Mouse (Mus musculus) hematopoietic stem cell, adult 5-6 weeks (primary cell): Measurements from ENCODE around the gene Atp4b. TPM values are rescaled to one million over a fixed set of nuclear protein-coding genes. Genes with fewer than 3 reads are reported as not detected.

ENCODE experiments used
- ATAC-seq, 2 experiments: fragments of 125-278 bp in 1 of 2; replicated peaks in 1 of 2; 2 replicates each; pipeline ENCODE4 v1.8.0; 2016 to 2017; ENCODE audit warnings: inconsistent platforms in 2 of 2, mild to moderate bottlenecking in 2 of 2, moderate number of reproducible peaks in 2 of 2, low read depth in 1 of 2, moderate TSS enrichment in 1 of 2; ENCODE audit not compliant: low FRiP score in 2 of 2, poor library complexity in 2 of 2, severe bottlenecking in 2 of 2, insufficient read depth in 1 of 2, low TSS enrichment in 1 of 2
- total RNA-seq: library from RNA; stranded (forward); fragments of 172-1452, 232-1000 nt; gene quantifications from 2 replicates; pipeline ENCODE4 v1.2.3, GENCODE M21; 2017

The Atp4b gene
- total RNA-seq, 1 experiment from 2014 or later: not detected

DNA sequence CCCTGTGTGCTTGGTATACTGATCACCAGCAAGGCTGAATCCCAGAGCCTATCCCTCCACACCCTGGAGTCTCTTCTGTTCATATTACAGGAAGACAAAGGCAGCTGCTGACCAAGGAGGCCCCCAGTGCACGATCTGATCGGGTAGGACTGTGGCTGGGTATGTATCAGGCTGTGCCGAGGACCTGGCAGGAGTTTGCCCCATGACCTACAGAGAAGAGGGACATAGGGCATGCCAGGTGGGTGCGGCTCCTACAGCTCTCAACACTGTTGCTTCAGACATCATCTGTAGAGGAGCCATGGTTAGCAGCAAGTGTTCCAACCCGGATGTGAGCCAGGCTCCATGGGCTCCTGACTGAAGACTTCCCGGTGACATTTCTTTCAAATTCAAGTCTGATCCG is 2.8 kb downstream of the Atp4b start:
- no peak for ATAC-seq

GRCm38 (mm10) chr8:13388744-13389143 is 7.9 kb downstream of the Atp4b start:
- ATAC-seq: no peak

DNA sequence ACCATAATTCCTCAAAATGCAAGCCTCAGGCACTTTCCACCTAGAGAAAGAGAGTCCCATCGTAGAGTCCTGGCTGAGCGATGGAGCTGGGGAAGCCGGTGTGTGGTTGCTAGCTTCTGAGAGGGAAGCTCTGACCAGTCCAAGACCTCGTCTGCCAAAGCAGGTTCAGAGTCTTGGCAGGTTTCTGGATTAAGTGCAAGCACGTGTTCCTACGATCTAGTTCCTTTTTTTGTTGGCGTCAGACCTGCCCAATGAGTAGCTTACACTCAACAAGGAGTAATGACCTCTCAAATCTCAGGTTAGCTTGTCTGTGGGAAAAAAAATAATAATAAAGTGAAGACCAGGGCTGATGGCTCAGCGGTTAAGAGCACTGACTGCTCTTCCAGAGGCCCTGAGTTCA is 8.9 kb downstream of the Atp4b start:
- ATAC-seq: peak; percentile 75 to 78

DNA sequence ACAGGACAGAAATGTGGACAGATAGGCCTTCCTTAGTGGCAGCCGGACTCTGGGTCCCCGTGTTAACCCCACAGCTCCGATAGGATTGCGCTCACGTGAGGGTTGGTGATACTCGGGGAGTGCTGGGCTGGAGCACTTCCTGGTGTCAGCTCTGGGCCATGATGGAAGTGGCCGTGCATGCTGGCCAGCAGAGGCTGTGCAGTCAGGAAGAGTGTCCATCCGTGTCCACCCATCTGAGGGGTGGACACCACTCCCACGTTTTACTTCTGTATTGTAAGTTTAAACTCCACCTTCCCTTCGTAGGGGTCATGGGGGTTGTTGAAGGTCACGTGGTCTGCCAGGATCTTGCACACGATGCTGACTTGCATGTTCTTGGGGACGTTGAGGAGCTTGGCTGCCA is 10.3 kb downstream of the Atp4b start:
- no peak for ATAC-seq

- ATAC-seq: no peak
Observed at GRCm38 (mm10) chr8:13382999-13383398, 13.6 kb downstream of the Atp4b start.

- no peak for ATAC-seq
Observed at GRCm38 (mm10) chr8:13382536-13382935, 14.1 kb downstream of the Atp4b start.

- ATAC-seq: no peak
Observed at GRCm38 (mm10) chr8:13381630-13382029, 15.0 kb downstream of the Atp4b start.

- ATAC-seq: no peak; a peak in 1 of 4 replicates
Observed at GRCm38 (mm10) chr8:13373151-13373662, 23.4 kb downstream of the Atp4b start.

DNA sequence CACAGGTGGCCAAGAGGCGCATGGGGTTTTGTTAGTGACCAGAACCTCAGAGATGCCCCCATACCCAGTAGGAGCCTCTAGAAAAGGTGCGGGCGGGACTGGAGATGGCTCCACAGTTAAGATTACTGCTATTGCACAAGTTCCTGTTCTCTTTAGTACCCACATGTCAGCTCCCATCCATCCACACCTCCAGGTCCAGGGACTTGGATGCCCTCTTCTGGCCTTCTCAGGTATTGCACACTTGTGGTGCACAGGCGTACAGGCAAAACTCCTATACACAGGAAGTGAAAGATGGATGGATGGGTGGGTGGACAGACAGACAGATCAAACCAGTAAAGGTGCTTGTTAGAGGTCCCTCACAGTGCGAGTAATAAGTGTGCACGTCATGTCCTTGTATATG is 34.8 kb downstream of the Atp4b start:
- peak in 1 of 2 experiments; percentile 37; a peak in 1 of 4 replicates for ATAC-seq

- ATAC-seq: peak; percentile 81 to 86
Observed at GRCm38 (mm10) chr8:13360213-13360612, 36.4 kb downstream of the Atp4b start.

DNA sequence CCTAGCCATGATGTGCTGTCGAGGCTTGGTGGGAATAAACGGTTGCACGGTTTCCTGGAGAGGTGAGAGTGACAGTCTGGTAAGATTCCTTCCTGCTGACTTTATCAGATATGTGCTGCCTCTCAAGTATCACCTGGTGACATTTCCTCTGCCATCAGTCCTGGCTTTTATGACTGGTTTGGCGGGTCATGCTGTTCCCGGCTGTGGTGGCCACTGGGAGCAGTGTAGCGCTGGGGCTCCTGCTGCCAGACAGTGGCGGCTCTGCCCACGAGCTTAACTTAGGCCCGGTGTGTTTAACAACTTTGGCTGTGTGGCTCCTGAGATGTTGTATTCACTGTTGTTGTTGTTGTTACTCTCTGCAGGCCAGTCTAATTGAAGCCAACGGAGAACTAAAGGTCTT is 39.9 kb downstream of the Atp4b start:
- peak in 1 of 2 experiments; percentile 6; a peak in 1 of 4 replicates for ATAC-seq

- ATAC-seq: no peak
Observed at GRCm38 (mm10) chr8:13356221-13356620, 40.4 kb downstream of the Atp4b start.

- ATAC-seq: no peak
Observed at GRCm38 (mm10) chr8:13353883-13354282, 42.7 kb downstream of the Atp4b start.

DNA sequence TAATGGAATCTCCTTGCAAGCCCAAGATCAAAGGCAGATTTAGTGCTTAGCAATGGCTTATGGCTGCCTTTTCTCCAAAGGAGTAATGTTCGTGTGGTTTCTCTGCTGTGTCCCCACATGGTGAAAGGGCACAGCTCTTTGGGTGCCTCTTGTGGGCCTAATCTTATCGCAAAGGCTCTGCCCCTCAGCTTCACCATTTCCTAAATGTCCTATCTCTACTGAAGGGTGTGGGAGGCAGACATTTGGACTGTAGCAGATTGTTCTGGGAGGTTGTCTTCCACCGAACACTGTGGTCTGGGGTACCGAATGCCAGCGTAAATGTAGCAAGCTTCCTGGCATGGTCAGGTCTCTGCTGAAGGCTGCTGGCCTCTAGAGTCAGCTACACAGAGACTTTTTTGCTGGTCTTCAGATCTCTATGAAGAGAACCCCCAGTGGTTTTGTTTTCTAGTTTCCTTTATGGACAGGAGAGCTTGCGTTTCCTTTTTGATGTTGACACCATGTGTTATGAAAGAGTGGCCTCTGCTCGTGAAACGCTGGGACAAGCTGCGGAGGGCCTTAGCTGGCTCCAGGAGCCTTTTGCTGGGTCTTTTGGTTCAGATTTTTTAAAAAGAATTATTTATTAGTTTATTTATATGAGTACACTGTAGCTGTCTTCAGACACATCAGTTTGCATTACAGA is 43.3 kb downstream of the Atp4b start:
- peak in 1 of 2 experiments; percentile 18; a peak in 1 of 4 replicates for ATAC-seq

DNA sequence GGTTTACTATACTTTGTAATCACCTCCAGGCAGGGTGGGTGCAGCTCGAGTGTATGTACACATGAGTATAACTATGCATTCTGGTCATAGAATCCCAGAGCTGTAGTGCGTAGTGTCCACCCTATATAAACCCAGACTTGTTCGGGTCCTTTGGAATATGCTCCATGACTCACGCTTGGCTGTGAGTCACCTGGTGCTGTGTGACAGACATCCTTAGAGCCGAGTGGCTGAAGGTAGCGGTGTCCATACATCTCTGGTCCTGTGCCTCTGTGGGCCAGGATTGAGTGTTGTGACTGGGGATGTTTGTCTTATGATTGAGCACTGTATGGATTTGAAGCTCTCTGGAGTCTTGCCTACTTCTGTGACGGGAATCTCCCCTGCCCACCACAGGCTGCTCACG is 44.0 kb downstream of the Atp4b start:
- no peak for ATAC-seq

DNA sequence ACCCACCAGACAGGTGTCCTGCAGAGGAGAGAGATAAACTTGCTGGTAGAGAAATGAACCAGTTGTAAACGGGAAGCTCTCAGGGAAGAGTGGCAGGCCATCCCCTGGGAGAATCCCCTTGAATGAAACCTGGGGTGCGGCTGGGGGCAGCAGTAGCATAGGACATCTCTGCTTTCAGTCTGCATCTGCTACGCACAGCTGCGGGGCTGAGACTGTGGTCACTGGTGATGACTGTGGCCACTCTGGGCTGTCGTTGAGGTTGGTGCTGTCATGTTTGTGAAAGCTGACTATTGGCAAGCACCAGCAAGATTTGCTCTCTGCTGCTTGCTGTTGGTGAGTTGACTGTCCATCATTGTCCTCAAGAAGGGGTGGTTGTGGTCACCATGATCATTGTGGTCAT is 45.0 kb downstream of the Atp4b start:
- no peak for ATAC-seq

DNA sequence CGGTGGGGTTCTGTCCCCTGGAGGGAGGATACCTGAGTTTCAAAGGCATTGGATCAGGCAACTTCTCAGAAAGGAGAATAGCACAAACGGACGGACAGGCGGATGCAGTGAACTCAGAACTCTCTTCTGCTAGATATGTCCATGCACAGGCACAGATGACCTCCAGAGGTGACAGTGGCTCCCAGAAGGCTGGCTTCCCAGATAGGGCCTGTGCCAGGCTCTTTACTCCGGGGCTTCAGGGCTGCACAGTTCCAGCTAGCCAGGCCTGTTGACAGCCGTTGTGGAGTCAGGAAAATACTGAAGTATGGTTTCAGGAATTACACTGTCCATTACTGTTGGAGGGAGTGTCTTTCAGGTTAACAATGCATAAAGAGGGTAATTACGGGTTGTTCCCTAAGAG is 46.6 kb downstream of the Atp4b start:
- no peak for ATAC-seq

DNA sequence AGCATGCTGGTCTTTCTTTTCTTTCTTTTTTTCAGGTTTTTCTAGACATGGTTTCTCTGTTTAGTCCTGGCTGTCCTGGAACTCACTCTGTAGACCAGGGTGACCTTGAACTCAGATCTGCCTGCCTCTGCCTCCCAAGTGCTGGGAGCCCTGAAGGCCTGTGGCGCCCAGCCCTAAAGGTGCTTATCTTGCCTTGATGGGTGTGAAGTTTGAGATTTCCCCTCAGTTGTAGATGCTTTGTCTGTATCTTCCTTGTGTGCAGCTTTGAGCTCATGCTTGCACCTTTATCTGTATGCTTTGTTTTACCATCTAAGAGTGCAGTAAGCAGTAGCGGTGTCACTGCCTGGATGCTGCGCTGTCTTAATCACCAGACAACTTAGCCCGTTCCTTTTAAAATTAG is 53.5 kb downstream of the Atp4b start:
- ATAC-seq: no peak

DNA sequence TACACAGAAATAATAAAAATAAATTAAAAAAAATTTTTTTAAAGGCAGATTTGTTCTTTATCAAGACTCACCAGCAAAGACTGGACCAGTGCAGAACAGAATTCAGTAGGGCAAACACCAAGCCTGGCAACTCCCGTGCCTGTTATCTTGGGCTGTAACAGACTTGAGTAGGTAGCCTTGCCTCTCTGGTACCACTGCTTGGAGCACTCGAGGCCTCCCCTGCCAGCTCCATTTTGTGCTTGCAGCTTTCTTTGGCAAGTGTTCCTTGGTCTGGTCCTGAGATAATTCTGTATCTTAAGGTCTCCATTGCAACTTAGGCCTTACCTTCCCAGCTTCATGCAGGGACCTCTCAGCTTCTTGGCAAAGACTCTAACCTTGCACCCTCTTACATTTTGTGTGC is 54.3 kb downstream of the Atp4b start:
- ATAC-seq: no peak
